Mouse (Mus musculus) spleen, postnatal 4 days (tissue): ENCODE results near the gene Zkscan2.

Experiments used
- DNase-seq, 2 experiments: peaks; one replicate each; pipeline ENCODE4 v3.0.0; 2022; ENCODE audit warnings: low spot score in 2 of 2

The Zkscan2 gene

DNA sequence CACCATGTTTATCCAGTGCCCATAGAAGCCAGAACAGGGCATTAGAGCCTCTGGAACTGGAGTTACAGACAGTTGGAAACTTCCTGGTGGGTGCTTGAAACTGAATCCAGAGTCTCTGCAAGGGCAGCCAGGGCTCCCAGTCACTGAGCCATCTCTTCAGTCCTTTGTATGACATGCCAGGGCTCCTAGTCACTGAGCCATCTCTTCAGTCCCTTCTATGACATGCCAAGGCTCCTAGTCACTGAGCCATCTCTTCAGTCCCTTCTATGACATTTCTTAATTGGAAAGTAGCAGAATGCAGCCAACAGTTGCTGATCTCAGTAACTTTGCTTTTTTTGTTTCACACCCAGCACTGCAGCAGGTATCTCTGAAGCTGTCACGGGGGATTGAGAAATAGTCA lies 58.2 kb downstream of the Zkscan2 start:
- DNase-seq: no peak

DNA sequence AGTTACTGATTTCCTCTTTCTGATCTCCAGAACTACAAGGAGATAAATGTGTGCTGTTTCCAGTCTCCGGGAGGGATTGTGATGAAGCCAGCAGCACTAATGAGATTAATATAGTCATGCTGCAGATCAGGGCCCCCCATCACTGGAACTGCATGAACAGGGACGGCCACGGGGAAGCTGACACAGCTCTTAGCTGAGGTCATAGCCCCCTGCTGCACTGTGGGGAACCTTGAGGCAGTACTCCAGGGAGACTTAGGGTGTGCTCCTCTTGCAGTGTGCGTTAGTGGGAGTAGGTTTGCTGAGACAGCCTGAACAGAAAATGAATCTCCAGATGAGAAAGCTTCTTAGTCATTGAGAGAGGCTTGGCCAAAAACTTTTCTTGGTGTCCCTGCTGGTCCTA lies 69.0 kb downstream of the Zkscan2 start:
- DNase-seq: no peak

DNA sequence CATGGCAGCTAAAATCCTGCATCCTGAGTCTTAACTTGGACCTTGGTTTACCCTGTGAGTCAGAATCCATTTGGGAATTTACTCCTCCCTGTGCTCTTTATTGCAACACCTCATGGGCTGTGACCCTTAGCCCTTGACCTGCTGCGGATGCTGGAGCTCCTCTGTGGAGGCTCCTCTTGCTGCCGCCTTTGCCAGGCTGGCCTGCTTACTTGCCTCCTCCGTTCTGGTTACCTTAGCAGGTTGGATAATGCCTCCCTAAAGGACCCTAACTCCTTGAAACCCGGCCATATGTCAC lies 69.9 kb downstream of the Zkscan2 start:
- DNase-seq: no peak

DNA sequence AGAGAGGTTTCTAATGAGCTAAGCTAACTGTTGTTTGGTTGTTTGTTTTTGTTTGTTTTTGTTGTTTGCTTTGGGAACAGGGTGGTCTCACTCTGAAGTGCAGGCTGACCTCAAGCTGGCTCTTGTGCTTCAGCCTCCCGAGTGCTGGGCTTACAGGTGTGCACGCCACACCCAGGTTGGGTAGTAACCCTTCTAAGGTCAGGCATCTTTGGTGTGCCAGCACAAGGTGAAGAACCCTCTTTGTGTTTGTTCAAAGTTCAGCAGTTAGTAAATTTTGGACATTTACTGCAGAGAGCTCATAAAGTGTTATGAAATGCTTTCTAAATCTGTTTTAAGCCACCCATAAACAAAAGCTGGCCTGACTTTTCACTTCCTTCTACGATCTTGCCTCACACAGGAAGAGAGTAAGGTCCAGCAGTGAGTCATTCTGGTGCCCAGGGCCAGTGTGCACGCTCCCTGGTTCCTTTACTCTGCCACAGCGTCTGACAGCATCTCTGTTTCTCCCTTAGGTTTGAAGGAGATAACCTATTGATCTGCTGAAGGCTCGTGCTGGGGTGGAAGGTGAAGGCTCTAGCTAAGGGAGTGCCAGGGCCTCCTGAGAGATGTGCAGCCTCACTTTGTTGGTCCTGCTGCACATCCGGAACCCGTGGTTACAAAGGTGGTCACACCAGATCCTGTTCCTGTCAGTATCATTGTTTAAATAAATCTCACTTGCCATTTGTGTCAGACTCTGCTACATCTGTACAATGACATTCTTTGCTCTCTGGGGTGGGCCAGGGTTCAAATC lies 70.4 kb downstream of the Zkscan2 start:
- DNase-seq: no peak
